Mouse (Mus musculus) thymus, adult 2 months (tissue): ENCODE data around the gene Gm9833. TPM values are rescaled to one million over a fixed set of nuclear protein-coding genes. Genes with fewer than 3 reads are reported as not detected.

Experiments used
- DNase-seq: peaks from one replicate; pipeline ENCODE4 v3.0.0; 2021
- H3K27ac ChIP-seq: fragments of 200-500 bp; 2 replicates; pipeline ENCODE4 v1.5.1; 2012; ENCODE audit warnings: low read length, control low read depth; ENCODE audit not compliant: control insufficient read depth, insufficient read depth
- H3K27me3 ChIP-seq: fragments of 200-500 bp; 2 replicates; pipeline ENCODE4 v1.6.1; 2012; ENCODE audit warnings: mild to moderate bottlenecking, low read length, moderate library complexity, mixed read lengths; ENCODE audit not compliant: control insufficient read depth, insufficient read depth
- H3K36me3 ChIP-seq: fragments of 200-500 bp; 2 replicates; pipeline ENCODE4 v1.6.1; 2012; ENCODE audit warnings: mild to moderate bottlenecking, low read length, moderate library complexity; ENCODE audit not compliant: control insufficient read depth, insufficient read depth
- H3K4me1 ChIP-seq: fragments of 200-500 bp; replicated peaks from 2 replicates; pipeline ENCODE4 v1.6.1; 2012; ENCODE audit warnings: low read length; ENCODE audit not compliant: control insufficient read depth, insufficient read depth
- H3K4me3 ChIP-seq: fragments of 200-500 bp; 2 replicates; pipeline ENCODE4 v1.5.1; 2012; ENCODE audit warnings: mild to moderate bottlenecking, low read length, control low read depth, moderate library complexity; ENCODE audit not compliant: control insufficient read depth, insufficient read depth
- CTCF ChIP-seq: fragments of 200-500 bp; IDR thresholded peaks from 2 replicates; pipeline ENCODE4 v1.5.1; 2012; ENCODE audit warnings: mild to moderate bottlenecking, control low read depth, low read length, moderate library complexity, borderline replicate concordance; ENCODE audit not compliant: control insufficient read depth, poor library complexity, insufficient read depth; ENCODE audit errors: extremely low read depth
- POLR2A ChIP-seq: fragments of 200-500 bp; IDR thresholded peaks from 2 replicates; pipeline ENCODE4 v1.6.1; 2012; ENCODE audit warnings: mild to moderate bottlenecking, low read length, control low read depth, moderate library complexity; ENCODE audit not compliant: control insufficient read depth, poor library complexity, insufficient read depth; ENCODE audit errors: extremely low read depth
- WGBS: fragments of 180-500 bp; shearing (Covaris S2); methylation state at CpG from one replicate; pipeline ENCODE4 v1.1.7; 2018; 5-methylcytosine and 5-hydroxymethylcytosine counted together
- polyA plus RNA-seq: library from polyadenylated mRNA; depleted of rRNA; stranded (reverse); fragments of >200 nt; gene quantifications from 2 replicates; pipeline ENCODE4 v1.2.3, GENCODE M21; 2012

Gene Gm9833
- polyA plus RNA-seq, 1 experiment: 0.20 TPM

- Histone ChIP-seq H3K27ac (no peak overlapping the region), H3K4me1 (no peaks in the 10 kb centered on the region; the same call in 1 of the 2 replicates), H3K4me3 (no peak overlapping the region), H3K36me3 (no peaks in the 10 kb centered on the region), H3K27me3 (no peaks in the 10 kb centered on the region)
- no peak for DNase-seq
- WGBS: 80% methylated on average over 6 of the region's 6 CpGs
- no peak for TF ChIP-seq POLR2A
- no peak for TF ChIP-seq CTCF
Measured at GRCm38 (mm10) chr3:10092914-10093313, 5.0 kb downstream of the Gm9833 start.

- Histone ChIP-seq H3K27me3 (no peaks in the 10 kb centered on the region), H3K4me1 (no peaks in the 10 kb centered on the region; the same call in 1 of the 2 replicates), H3K27ac (no peak overlapping the region), H3K4me3 (no peak overlapping the region), H3K36me3 (no peaks in the 10 kb centered on the region)
- no peak for TF ChIP-seq POLR2A
- no peak for TF ChIP-seq CTCF
- DNase-seq: no peak
- 90% methylated on average over 2 of the region's 2 CpGs for WGBS
Measured at GRCm38 (mm10) chr3:10095076-10095622, 7.2 kb downstream of the Gm9833 start.

- no peaks in the 10 kb centered on the region for H3K4me1 ChIP-seq
- no peaks in the 10 kb centered on the region for H3K36me3 ChIP-seq
- WGBS: 91% methylated on average over 5 of the region's 5 CpGs
- no peak for DNase-seq
- H3K27ac ChIP-seq: no peak overlapping the region
- no peak for TF ChIP-seq CTCF
- TF ChIP-seq POLR2A: no peak
- no peak overlapping the region for H3K4me3 ChIP-seq
- H3K27me3 ChIP-seq: no peaks in the 10 kb centered on the region
Measured at GRCm38 (mm10) chr3:10099756-10100155, 11.8 kb downstream of the Gm9833 start.

- no peak overlapping the region for H3K27ac ChIP-seq
- H3K36me3 ChIP-seq: no peaks in the 10 kb centered on the region
- no peaks in the 10 kb centered on the region for H3K4me1 ChIP-seq
- H3K4me3 ChIP-seq: no peak overlapping the region
- TF ChIP-seq POLR2A (no peak), CTCF (no peak)
- no peaks in the 10 kb centered on the region for H3K27me3 ChIP-seq
- DNase-seq: no peak
- WGBS: 98% methylated on average over 2 of the region's 2 CpGs
Measured at GRCm38 (mm10) chr3:10111570-10111969, 23.7 kb downstream of the Gm9833 start.

GRCm38 (mm10) chr3:10112196-10112595 is 24.3 kb downstream of the Gm9833 start:
- DNase-seq: no peak
- no peaks in the 10 kb centered on the region for H3K36me3 ChIP-seq
- 89% methylated on average over 4 of the region's 4 CpGs for WGBS
- H3K4me3 ChIP-seq: no peak overlapping the region
- no peak overlapping the region for H3K27ac ChIP-seq
- H3K27me3 ChIP-seq: no peaks in the 10 kb centered on the region
- H3K4me1 ChIP-seq: no peaks in the 10 kb centered on the region
- TF ChIP-seq CTCF (no peak), POLR2A (no peak)

GRCm38 (mm10) chr3:10112660-10113059 is 24.8 kb downstream of the Gm9833 start:
- no peaks in the 10 kb centered on the region for H3K36me3 ChIP-seq
- H3K4me3 ChIP-seq: no peak overlapping the region
- no peak overlapping the region for H3K27ac ChIP-seq
- 97% methylated on average over 2 of the region's 2 CpGs for WGBS
- TF ChIP-seq POLR2A (no peak), CTCF (no peak)
- DNase-seq: no peak
- H3K27me3 ChIP-seq: no peaks in the 10 kb centered on the region
- H3K4me1 ChIP-seq: no peaks in the 10 kb centered on the region

- no peaks in the 10 kb centered on the region for H3K27me3 ChIP-seq
- no peak overlapping the region for H3K27ac ChIP-seq
- no peak for DNase-seq
- TF ChIP-seq CTCF (no peak), POLR2A (no peak)
- 96% methylated on average over 12 of the region's 12 CpGs for WGBS
- H3K4me1 ChIP-seq: no peaks in the 10 kb centered on the region
- no peak overlapping the region for H3K4me3 ChIP-seq
- H3K36me3 ChIP-seq: no peaks in the 10 kb centered on the region
Measured at GRCm38 (mm10) chr3:10116531-10116930, 28.6 kb downstream of the Gm9833 start.
